Mouse (Mus musculus) olfactory bulb, adult 2 months (tissue): ENCODE measurements around the gene Sucla2. TPM values are rescaled to one million over a fixed set of nuclear protein-coding genes. Genes with fewer than 3 reads are reported as not detected.

Experiments used
- H3K27ac ChIP-seq: fragments of 200-500 bp; 2 replicates; pipeline ENCODE4 v1.5.1; 2012; ENCODE audit warnings: low read depth, low read length; ENCODE audit not compliant: insufficient read depth
- H3K4me1 ChIP-seq: fragments of 200-500 bp; 2 replicates; pipeline ENCODE4 v1.6.1; 2012; ENCODE audit warnings: low read length; ENCODE audit not compliant: control insufficient read depth, insufficient read depth
- H3K4me3 ChIP-seq: fragments of 200-500 bp; 2 replicates; pipeline ENCODE4 v1.5.1; 2012; ENCODE audit warnings: mild to moderate bottlenecking, low read depth, low read length, moderate library complexity; ENCODE audit not compliant: insufficient read depth
- CTCF ChIP-seq: fragments of 200-500 bp; IDR thresholded peaks from 2 replicates; pipeline ENCODE4 v1.5.1; 2012; ENCODE audit warnings: low read depth, mild to moderate bottlenecking, low read length, moderate library complexity; ENCODE audit not compliant: insufficient read depth
- POLR2A ChIP-seq: fragments of 200-500 bp; IDR thresholded peaks from 2 replicates; pipeline ENCODE4 v1.6.1; 2012; ENCODE audit warnings: mild to moderate bottlenecking, low read depth, low read length, moderate library complexity; ENCODE audit not compliant: insufficient read depth
- WGBS: fragments of 180-500 bp; shearing (Covaris S2); methylation state at CpG from one replicate; pipeline ENCODE4 v1.1.7; 2018; 5-methylcytosine and 5-hydroxymethylcytosine counted together
- polyA plus RNA-seq: library from polyadenylated mRNA; stranded (reverse); fragments of >200 nt; gene quantifications from 2 replicates; pipeline ENCODE4 v1.2.4, GENCODE M21; 2012; ENCODE audit warnings: low replicate concordance; ENCODE audit not compliant: missing spikeins, insufficient read depth, insufficient read length

Gene Sucla2
- polyA plus RNA-seq, 1 experiment = not detected

GRCm38 (mm10) chr14:73631511-73631910 lies 106.4 kb downstream of the Sucla2 start:
- Histone ChIP-seq H3K27ac (no peak overlapping the region), H3K4me3 (no peak overlapping the region), H3K4me1 (0 out of 2 replicates have a peak, but pooled peaks cover 3% of the 10 kb centered on the region)
- WGBS = 91% methylated on average over 4 of the region's 4 CpGs
- TF ChIP-seq CTCF = no peak
- TF ChIP-seq POLR2A = no peak

GRCm38 (mm10) chr14:73632648-73633263 lies 107.6 kb downstream of the Sucla2 start:
- no peak overlapping the region for H3K27ac ChIP-seq
- 0 out of 2 replicates have a peak, but pooled peaks cover 3% of the 10 kb centered on the region for H3K4me1 ChIP-seq
- no peak for TF ChIP-seq CTCF
- no peak for TF ChIP-seq POLR2A
- H3K4me3 ChIP-seq = no peak overlapping the region
- 24% methylated on average over 9 of the region's 9 CpGs for WGBS

- H3K4me1 ChIP-seq = 0 out of 2 replicates have a peak, but pooled peaks cover 3% of the 10 kb centered on the region
- TF ChIP-seq CTCF (no peak), POLR2A (no peak)
These were observed 109.2 kb downstream of the Sucla2 start for GRCm38 (mm10) chr14:73634356-73634755.

GRCm38 (mm10) chr14:73637460-73637859 lies 112.3 kb downstream of the Sucla2 start:
- no peak overlapping the region for H3K27ac ChIP-seq
- TF ChIP-seq CTCF (no peak), POLR2A (no peak)
- H3K4me1 ChIP-seq = 0 out of 2 replicates have a peak, but pooled peaks cover 3% of the 10 kb centered on the region
- H3K4me3 ChIP-seq = no peak overlapping the region

More at GRCm38 (mm10) chr14:73634356-73634755, 109.2 kb downstream of the Sucla2 start:
- Histone ChIP-seq H3K4me3 (no peak overlapping the region), H3K27ac (no peak overlapping the region)
- WGBS = 82% methylated on average over 3 of the region's 3 CpGs

Other genes with a start within 250 kb of the Sucla2 start
- 65.2 TPM in 1 of 2 replicates, not detected in the other for gene Rb1, start 199.5 kb upstream of the Sucla2 start, polyA plus RNA-seq
- gene Itm2b, start 140.0 kb upstream of the Sucla2 start, polyA plus RNA-seq = 469 and 510 TPM in 2 replicates
- gene Med4, start 15.3 kb upstream of the Sucla2 start, polyA plus RNA-seq = not detected in 2 replicates
- gene Nudt15, start 22.9 kb downstream of the Sucla2 start, polyA plus RNA-seq = not detected in 2 replicates
- gene Gm21750, start 135.9 kb downstream of the Sucla2 start, polyA plus RNA-seq = not detected in 2 replicates